Mouse (Mus musculus) kidney, postnatal 25 days (tissue): ENCODE measurements around the gene Cytip.

Experiments used
- DNase-seq, 2 experiments: peaks; one replicate each; pipeline ENCODE4 v3.0.0; 2021; ENCODE audit warnings: mixed read lengths in 2 of 2

Cytip gene

DNA sequence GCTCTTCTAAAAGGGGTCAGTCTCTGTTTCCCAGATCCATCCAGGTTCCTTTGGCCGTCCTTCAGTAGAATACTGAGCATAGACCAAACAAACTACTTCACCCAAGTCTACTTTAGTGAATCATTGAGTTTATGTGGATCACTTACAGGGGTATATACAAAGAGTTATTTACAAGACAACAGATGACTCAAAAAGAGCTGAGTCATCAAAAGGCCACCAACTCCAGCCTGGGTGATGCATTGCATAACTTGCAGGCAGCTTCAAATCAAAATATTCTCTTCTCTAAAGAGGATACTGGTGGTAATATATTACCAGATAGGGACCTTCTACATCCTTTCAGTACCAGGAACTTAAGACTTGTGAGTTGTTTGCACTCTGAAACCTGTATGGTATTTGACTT lies 108.9 kb downstream of the Cytip start:
- DNase-seq: no peak

DNA sequence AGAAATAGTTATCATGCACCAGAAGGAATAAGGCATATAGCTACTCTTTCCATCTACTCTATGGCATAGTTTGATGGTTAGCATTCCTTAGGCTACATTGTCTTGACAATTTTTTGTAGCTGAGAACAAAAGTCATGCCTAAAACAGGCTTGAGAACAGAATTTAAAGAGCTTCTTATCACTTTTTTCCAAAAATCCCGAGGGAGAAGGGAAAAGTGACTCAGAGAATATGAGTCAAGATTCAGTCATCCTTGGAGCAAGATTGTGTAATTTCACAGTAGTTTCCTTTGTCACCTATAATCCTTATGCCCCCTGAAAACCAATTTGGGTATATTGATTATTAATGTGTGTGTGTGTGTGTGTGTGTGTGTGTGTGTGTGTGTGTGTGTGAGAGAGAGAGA lies 115.5 kb downstream of the Cytip start:
- no peak for DNase-seq
